Mouse (Mus musculus): Measurements from ENCODE around the gene Atp8a2. TPM values are rescaled to one million over a fixed set of nuclear protein-coding genes. Genes with fewer than 3 reads are reported as not detected.
"Not testable (repeated sequence)": the region's sequence is repeated elsewhere in the genome, so short reads cannot be mapped to it uniquely, and the experiment has no call there.

The Atp8a2 gene
- total RNA-seq, 2 experiments from 2014 or later, result 0.99 to 1.9 TPM

DNA sequence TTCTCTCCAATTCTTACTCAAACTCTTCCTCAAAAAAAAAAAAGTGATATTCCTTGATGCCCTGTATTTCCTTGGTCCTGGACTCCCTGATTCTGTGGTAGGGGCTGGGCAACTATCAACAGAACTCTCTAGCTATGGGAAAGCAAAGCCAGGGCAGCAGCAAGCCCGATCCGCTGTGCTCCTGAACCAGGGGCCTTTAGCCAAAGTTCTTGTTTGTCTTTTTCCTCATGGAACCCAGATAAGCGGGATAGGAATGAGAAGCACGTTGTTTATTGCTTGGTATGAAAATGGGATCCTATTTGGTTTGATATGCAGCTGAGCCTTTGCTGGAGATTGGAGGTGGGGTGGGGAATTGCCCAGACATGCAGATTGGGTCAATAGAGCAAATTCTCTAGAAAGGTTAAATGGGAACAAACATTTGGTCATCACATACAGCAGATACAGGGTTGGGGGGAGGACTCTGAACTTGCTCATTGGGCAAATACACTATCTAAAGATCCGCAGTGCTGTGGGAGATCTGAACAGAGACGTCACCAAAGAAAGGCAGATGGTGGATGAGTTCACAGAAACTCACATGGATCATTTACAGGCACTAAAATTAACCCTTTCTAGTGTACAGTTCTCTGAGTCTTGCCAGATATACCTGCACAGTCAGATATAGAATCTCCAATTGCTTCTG, 353.6 kb downstream of the Atp8a2 start:
- DNase-seq, result no peak

DNA sequence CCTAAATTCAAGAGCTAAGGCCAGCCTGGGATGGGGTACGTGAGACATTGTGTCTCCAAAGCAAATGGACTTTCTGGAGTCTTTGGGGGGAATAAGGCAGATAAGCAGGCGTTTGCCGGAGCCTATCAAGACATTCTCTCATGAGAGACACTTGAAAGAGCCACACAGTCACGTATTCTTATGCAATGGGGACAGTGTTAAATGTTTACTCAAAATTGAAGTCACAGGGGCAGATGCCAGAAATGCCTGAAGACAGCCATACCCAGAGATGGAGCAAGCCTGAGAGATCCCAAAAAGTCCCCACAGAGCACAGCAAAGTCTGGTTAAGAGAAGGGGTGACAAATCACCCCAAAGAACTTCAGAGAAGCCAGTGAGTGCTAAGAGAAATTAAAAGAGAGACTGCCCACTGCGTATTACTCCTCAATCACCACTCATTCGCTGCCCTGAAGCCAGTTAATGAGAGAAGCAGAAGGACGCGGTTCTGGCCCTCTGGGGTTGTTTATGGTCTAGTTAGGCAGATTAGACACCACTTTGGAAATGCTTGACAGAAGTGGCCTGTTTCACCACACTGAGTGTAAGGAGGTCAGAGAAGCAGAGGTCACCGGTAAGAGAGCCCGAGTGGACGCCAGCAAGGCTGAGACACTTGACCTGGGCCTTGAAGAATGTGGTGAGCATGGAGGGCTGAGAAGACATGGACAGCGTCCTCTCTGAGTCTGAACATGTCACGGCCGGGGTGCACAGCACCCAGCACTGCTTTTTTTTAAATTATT, 356.8 kb downstream of the Atp8a2 start:
- no peak for DNase-seq

DNA sequence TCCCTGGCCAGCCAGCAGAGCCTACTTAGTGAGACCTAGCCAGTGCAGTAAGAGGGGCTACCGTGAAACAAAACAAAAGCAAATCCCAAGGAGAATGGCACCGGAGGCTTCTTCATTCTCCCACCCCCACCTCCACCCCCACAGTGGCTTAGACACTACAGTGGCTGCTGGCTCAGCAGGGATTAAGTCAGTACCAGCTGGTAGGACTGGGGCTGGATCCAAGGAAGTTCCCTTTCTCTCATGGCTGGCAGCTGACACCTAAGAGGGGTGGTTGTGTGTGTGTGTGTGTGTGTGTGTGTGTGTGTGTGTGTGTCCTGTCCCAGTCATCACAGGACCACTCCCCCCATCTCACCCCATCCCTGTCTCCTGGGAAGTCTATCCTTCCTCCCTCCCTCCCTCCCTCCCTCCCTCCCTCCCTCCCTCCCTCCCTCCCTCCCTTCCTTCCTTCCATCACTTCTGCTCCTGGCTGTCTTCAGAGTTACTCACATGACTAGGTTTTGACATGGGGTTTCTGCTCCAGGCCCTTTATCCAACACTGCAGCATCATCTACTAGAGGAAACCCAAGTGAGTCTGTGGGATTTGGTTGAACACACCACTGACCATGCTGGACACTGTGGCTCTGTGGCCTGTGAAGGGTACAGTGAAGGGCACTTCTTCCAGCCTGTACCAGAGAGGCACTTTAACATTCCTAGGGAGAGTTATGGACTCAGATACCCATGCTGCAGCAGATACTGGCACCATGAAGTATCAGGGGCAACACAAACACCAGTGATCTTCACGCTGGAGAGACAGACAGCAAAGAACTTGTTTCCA, 358.3 kb downstream of the Atp8a2 start:
- not testable (repeated sequence) for DNase-seq

DNA sequence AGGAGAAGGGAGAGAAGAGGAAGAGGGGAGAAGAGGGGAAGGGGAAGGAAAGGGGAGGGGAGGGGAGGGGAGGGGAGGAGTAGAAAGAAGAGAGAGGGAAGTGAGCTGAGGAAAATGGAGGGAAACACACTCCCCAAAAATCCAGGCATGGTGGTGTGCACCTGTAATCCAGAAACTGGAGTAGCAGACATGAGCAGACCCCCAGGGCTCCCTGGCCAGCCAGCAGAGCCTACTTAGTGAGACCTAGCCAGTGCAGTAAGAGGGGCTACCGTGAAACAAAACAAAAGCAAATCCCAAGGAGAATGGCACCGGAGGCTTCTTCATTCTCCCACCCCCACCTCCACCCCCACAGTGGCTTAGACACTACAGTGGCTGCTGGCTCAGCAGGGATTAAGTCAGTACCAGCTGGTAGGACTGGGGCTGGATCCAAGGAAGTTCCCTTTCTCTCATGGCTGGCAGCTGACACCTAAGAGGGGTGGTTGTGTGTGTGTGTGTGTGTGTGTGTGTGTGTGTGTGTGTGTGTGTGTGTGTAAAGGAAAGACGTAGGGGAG, 359.2 kb downstream of the Atp8a2 start:
- DNase-seq, result not testable (repeated sequence)

DNA sequence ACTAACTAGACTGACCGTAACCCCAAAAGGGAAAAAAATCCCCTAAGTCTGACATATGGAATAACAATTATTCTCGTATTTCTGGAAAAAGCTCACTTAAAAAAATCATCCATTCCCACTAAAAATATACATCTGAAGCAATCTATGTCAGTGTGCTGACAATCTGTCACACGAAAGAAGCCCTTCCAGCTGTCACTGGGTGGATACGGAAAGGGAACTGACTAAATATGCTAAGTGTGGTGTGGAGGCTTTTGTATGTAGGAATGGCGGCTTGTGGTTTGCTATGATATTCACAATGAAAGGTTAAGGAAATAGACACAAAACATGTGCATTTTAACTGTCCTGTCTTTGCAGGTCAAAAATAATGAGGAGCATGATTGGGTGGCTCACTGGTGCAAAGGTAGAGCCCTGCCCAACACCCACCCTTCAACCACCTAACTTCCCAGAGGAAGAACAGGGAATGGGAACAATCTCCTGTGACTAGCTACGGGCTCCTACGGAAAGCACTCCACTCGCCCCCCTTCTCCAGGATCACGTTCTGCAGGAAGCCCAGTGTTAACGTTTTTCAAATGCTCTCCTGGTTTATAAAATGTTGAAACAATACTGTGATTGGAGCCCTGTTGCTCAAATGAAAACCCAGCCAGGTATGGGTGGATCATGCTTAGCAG, 360.0 kb downstream of the Atp8a2 start:
- no peak for DNase-seq

DNA sequence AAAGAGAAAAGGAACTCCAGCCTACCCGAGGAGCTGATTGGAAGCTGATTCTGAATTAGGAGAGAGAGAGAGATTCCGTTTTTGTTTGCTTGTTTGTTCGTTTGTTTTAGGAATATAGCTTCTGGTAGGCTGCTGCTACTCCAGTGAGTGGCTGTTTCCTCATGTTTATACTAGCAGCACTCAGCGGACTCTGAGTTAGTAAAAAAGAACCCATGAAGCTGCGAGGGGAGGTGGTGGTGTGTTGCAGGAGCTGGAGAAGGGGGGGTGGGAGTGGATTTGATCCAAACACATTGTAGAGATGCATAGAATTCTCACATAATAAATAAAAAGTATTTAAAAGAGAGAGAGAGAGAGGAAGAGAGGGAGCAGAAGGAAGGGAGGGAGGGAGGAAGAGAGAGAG, 367.4 kb downstream of the Atp8a2 start:
- no peak for DNase-seq

DNA sequence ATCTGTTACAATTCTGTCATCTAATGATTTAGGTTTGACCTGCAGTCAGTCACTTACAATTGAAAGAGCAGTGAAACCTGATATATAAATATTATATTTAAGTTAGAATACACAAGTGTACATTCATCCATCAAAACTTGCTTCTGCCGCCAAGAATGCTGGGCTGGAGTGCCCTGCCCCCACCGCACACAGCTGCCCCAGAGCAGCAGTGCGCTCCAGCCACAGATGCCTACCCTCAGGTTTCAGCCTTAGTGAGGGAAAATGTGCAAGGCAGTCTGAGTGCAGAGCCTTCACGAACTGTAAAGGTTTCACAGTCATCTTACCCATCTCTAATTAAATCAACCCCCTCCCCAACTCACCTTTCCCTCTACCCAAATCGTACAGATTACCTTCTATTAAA, 369.6 kb downstream of the Atp8a2 start:
- DNase-seq, result no peak

DNA sequence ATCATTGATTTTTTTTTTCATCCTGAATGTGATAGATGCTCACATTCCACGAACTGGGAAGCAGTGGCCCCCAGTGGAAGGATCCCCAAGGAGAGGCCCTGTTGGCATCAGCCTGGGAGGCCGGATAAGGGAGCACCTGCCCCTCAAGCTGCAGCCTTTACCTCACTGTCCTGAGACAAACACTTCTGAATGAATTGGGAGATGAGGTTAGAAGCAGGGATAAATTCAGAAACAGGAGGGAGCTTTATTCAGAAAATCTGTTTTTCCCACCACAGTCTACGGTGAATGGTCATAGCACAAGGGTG, 376.9 kb downstream of the Atp8a2 start:
- no peak for DNase-seq

DNA sequence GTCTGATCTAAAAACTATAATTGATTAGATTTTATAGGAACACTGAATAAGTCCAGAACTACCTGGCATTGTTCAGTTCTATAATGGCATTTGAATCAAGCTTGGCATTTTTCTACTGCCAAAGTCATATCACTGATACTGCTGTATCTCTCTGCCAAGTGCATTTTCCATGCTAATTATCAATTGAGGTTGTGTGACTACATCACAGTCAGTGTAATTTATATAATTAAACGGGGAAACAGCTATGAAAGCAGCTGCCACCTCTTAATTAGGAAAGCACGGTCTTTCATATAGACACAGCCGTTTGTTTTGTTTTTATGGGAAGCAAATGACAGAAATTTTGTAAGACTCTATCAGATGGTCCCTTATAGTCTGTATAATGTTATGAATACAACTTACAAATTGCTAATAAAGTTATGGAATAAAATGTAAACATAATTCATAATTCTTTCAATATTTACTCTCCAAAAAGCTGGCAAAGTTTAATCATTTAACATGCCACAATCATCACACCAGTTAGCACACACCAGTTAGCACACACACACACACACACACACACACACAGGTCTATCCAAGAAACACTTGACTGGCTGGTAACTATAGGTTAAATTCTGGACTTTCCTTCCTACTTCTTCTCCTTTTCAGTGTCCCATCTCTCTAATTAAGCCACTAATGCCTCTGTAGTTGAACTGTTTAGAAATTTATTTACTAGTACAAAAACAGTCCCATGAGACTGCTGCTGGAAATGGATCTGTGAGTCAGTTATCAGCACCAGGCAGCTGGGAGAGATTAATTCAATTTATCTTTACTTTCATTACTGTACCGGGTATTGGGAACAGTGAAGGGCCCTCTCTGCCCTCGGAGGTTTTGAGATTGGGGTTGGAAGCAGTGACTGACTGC, 377.5 kb downstream of the Atp8a2 start:
- DNase-seq, result no peak

DNA sequence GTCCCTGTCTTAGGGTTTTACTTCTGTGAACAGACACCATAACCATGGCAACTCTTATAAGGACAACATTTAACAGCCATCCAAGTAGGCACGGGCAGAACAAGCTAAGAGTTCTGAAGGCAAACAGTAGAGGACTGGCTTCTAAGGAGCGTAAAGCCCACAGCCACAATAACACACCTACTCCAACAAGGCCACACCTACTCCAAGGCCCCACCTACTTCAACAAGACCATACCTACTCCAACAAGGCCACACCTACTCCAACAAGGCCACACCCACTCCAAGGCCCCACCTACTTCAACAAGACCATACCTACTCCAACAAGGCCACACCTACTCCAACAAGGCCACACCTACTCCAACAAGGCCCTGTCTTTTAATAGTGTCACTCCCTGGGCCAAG, 386.7 kb downstream of the Atp8a2 start:
- not testable (repeated sequence) for DNase-seq

DNA sequence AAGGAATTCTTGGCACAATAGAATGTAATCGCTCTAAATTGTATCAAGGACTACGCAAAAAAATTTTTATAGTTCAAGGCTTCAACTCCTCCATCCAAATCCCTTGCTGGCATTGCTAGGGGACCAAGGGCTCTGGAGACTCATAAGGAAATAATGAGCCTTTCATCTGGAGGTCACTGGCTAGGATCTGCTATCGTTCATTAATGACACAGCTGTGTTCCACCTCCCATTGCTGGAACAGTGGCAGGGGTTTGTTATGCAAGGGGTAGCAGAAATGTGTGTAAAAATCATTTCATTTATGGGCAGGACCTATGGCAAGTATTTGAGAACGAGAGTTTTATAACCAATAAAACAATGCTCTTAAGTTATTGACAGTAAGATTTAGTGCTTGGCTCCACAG, 387.2 kb downstream of the Atp8a2 start:
- peak; percentile 15 to 42 for DNase-seq

DNA sequence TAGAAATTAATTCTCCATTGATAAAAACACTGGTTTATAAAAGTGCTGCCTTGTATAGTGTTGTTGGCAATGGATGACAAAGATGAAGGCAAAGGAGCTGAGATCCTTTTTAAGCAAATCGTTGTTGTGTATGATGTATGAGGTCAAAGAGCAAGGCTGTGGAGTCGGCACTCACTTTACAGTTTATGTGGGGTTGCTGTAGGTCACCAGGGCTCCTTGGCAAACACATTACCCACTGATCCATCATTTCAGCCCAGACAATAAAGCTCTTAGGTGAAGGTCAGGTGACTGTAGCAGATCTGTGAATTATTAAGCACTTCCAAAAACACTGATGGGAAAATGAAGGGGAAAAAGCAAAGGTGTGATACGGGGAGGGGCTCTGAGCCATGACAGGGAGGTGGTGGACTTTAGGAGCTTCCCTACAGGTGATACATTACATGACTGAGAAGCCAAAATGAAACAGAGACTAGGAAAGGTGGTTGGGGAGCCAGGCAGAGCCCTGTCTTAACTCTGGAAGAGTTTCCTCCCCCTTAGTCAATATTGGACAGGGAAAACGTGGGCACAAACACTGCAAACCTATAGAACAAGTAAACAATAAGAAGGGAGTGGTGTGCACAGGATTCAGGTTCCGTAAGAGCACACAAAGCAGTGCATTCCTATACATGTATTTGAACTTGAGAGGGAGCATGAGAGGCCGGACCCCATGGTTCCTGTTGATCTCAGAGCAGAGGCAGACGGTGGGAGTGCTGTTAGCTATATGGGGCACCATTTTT, 389.3 kb downstream of the Atp8a2 start:
- peak in 1 of 2 experiments; percentile 13 for DNase-seq

DNA sequence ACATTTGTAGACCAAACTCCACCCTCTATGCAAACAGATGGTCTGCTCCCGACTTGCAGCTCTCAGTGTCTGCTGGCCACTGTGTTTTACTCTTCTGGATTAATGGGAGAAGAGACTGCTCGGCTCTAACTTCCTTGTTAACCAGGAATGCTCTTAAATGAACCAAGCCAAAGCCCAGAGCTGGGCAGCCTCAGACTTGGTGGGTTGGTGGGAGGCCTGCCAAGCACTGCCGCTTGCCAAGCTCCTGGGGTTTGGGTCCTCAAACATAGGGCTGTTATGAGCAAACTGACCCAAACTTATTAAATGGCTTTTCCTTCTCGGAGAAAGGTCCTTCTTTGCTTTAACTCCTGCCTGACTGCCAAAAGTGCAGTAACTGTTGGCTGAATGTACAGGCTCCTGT, 390.1 kb downstream of the Atp8a2 start:
- DNase-seq, result no peak

DNA sequence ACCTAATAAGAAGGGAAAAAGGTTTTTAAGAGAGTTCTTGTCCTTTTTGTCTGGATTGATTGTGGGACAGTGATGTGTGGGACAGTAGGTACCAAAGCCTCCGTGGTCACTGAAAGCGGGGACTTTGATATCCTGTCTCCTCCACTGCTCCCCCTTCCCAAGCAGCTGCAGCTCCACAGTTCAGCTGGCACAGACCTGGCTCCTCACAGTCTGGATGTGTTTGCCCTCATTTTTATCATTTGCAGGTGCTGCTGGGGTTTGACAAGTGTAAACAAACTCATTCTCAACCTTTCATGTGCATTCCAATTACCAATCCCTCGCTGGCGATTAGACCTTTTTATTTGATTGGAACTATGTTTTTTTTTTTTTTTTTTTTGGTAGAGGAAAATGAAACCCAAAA, 390.8 kb downstream of the Atp8a2 start:
- no peak for DNase-seq

DNA sequence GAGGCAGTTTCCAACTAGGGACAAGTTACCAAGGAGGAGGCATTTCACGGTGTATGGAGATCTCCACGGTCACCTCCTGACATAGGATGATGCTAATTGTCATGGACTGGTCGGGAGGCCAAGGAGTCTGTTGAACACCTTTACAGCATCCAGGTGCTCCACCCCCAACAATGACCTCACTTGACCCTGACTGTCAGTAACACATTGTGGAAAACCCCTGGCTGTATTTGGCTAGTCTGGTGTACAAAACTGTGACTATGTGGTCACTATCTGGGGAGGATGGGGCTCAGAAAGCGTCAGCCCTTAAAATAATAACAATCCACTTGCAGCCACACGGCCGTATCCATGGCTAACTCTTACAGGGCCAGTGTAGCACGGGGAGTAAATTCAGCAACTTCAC, 391.3 kb downstream of the Atp8a2 start:
- no peak for DNase-seq

DNA sequence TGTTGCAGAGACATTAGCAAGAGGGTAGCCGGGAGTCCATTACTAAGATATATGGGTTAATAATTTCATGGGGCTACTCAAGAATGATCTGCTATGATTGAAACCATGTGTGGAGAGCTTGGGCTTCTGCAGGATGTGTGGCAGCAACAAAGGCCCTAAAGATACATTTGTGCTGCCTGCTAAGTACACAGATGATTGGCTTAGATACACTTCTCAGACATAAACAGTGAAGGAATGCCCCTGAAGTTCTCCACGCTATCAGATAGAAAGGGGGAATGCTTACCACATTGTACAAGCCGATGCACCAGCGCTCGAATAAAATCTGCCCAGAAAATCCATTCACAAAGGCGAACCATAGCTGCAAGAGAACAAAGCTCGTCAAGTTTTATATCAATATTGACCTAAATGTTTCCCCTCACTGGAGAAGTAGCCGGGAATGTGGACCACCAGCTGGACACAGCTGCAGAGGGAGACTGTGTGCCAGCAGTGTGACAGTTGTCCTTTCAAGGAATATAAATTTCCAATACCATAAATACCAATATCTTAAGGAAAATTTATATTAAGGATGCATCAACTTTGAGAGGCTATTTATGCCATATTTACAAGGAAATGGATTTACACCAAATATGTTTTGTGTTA, 394.9 kb downstream of the Atp8a2 start:
- DNase-seq, result no peak

DNA sequence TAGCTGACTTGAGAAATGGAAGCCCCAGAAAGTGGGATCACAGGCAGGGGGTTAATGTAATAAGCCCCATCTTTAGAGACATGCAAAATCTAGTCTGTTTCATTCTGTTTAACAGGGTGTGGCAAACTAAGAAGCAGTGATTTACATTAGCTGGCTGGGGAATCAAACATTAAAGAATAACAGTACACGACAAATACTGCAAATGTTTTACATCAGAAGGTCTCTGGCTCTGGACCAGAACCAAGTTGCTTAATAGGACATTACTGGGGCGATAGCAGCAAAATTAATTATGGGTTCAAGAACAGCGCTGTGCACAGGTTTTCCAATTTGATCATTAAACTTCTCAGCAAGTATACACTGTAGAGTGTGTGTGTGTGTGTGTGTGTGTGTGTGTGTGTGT, 397.5 kb downstream of the Atp8a2 start:
- DNase-seq, result no peak

DNA sequence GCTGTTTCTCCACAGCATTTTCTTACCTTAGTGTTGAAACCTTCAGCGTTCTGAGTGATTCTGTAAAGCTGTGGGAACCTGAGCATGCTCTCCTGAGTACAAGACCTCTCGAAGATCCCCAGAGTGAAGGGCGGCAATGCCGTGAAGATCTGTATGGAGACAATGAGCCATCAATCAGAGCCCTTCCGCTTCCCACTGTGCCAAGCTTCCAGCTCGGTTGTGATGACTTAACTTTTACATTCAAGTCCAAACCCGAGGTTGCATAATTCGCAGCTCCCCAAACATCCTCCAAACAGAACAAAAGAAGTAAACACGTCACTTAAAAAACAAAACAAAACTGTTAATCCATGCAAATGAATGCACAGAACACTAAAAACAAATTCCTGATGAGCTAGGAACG, 403.1 kb downstream of the Atp8a2 start:
- no peak for DNase-seq

DNA sequence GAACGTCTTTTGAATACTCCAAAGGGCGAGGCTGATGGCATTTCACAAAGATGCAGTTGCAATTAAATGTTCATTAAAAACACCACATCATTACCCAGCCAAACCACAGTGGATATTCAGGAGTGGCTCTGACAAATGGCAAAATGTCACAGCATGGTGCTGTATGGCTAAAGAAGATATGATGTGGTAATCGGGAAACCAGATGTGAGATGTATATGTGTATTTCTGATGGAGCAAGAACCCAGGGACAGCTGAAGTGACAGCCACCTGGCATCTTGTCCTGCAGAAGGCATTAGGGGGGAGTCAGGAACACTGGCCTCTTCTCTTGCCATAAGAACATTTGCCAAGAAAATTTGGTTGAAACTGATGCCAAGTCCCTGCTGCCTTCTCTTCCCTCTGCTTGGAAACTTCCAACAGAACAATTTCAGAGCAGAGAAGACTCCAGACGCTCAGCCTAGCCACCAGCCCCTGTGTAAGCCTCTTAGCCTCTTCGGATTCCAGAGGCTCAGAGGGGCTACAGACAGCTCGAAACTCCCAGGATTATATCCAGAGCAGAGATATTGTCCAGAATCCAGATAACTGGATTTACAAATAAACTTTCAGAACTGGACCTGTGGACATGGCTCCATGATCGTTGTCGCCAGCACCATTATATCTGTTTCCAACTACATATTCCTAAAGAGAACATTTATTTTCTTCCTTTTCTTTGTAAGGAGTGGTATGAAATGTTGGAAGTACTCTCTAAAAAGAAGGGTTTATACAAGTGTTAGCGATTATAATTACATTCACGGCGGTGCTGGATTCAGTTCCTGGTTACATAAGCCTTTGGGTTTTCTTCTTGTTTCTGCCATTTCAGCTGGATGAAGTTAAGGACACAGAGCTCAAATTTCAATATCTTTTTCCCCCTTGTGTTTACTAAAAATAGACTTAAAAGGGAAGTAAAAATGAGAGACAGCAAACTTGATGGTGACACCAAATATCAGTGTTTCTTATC, 413.3 kb downstream of the Atp8a2 start:
- no peak for DNase-seq
